Mouse (Mus musculus) megakaryocyte, embryonic 14.5 days (primary cell): ENCODE results near the gene Bhlhe40.

Experiments
- FLI1 ChIP-seq: IDR thresholded peaks from 2 replicates; pipeline ENCODE4 v1.6.1; 2012; ENCODE audit warnings: low read length, inconsistent platforms, mixed read lengths
- GATA1 ChIP-seq: IDR thresholded peaks from 3 replicates; pipeline ENCODE4 v1.6.1; 2012; ENCODE audit warnings: mixed read lengths, low read length, inconsistent platforms, borderline replicate concordance

- TF ChIP-seq GATA1 = no peak
- no peak for TF ChIP-seq FLI1
Measured at GRCm38 (mm10) chr6:108697345-108697744, 36.9 kb downstream of the Bhlhe40 start.
